Mouse (Mus musculus) G1E (cell line): ENCODE data around the gene Pdia3.
"Not testable (repeated sequence)": the region's sequence is repeated elsewhere in the genome, so short reads cannot be mapped to it uniquely, and the experiment has no call there.

Source experiments
- CTCF ChIP-seq: IDR thresholded peaks from 2 replicates; pipeline ENCODE4 v1.5.1; 2012; ENCODE audit warnings: low read depth, low read length, inconsistent platforms, mixed read lengths
- GATA1 ChIP-seq: IDR thresholded peaks from 2 replicates; pipeline ENCODE4 v1.6.1; 2012; ENCODE audit warnings: borderline replicate concordance, low read length, inconsistent platforms, mixed read lengths
- GATA2 ChIP-seq: IDR thresholded peaks from 2 replicates; pipeline ENCODE4 v1.6.1; 2012; ENCODE audit warnings: low read depth, low read length, inconsistent platforms, borderline replicate concordance
- POLR2AphosphoS5 ChIP-seq: IDR thresholded peaks from 2 replicates; pipeline ENCODE4 v1.6.1; 2012; ENCODE audit warnings: low read depth, low read length, inconsistent platforms; ENCODE audit not compliant: insufficient replicate concordance
- TAL1 ChIP-seq: conservative IDR thresholded peaks from 2 replicates; pipeline ENCODE4 v1.6.1; 2012; ENCODE audit warnings: low read depth, low read length, inconsistent platforms, mixed read lengths

DNA sequence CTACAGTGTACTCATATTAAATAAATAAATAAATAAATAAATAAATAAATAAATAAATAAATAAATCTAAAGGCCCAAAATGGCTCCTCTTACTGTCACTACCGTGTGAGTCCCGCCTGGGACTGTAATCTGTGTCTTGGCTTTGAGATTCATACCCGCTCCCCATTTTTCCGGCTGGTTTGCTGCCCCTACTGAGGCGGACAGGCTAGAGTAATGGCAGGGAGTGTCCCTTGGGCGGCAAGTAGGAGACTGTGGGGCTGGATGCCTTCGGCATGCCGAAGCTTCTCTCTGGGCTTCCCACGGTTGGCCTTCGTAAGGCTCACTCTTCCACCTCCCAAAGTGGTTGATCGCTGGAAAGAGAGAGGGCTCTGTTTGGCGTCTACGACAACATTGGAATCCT lies 67.3 kb downstream of the Pdia3 start:
- TF ChIP-seq CTCF, GATA1, TAL1, POLR2AphosphoS5, GATA2: not testable (repeated sequence)
